Mouse (Mus musculus) small intestine, adult 2 months (tissue): ENCODE results near the gene Hoxb8.

ENCODE experiments used
- CTCF ChIP-seq: fragments of 200-500 bp; IDR thresholded peaks from 2 replicates; pipeline ENCODE4 v1.5.1; 2012; ENCODE audit warnings: low read depth, mild to moderate bottlenecking, control low read depth, inconsistent platforms, low read length, moderate library complexity, mixed read lengths; ENCODE audit not compliant: insufficient replicate concordance, insufficient read length; ENCODE audit errors: extremely low read depth
- POLR2A ChIP-seq: fragments of 200-500 bp; IDR thresholded peaks from 2 replicates; pipeline ENCODE4 v1.6.1; 2012; ENCODE audit warnings: low read depth, mild to moderate bottlenecking, control low read depth, inconsistent platforms, low read length, moderate library complexity

DNA sequence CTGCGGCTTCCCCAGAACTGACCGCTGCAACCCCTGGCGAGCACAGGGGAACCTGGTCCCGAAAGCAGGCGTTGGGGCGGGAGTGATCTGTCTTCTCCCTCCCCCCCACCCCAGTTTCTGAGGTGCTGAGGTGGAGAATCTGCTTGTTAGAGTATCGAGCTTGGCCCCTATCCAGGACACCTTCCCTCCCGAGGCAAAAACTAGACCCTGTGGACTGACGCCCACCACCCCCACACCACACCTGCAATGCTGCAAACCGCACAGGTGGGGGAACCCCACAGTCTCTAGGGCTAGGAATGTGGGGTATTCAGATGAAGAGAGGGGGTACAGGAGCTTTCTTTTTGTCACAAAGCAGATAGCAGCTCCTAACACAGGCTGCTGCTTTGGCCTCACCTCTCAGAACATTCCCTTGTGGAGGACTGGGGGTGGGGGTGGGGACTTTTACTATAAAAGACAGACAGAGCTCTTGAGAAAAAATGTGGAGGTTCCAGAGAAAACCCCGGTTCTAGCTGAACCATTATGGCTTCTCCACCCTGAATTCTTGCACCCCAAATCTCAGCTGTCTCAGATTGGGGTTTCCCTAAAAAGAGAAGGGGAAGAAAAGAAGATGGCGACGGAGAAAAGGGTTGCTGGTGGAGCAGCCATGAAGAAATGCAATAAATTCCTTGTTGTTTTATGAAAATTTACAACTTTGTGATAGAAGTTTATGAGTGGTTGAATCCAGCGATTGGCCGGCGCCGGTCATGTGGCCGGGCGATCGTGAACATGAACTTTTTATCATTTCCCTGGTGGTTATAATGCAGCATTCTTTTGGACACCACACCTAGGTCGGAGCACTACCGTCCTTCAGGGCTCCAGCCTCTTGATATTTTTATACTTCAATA lies 10.2 kb downstream of the Hoxb8 start, which contains the start of gene Hoxb6:
- TF ChIP-seq CTCF: no peak
- no peak for TF ChIP-seq POLR2A
